Mouse (Mus musculus) CH12.LX (cell line): ENCODE measurements around the gene Rho. TPM values are rescaled to one million over a fixed set of nuclear protein-coding genes. Genes with fewer than 3 reads are reported as not detected.

Experiments
- DNase-seq: peaks from one replicate; pipeline ENCODE4 v3.0.0-alpha.2; 2013; ENCODE audit errors: extremely low read depth
- H3K27ac ChIP-seq: 2 replicates; pipeline ENCODE4 v1.5.1; 2012; ENCODE audit warnings: low read depth, mild to moderate bottlenecking, control low read depth, moderate library complexity; ENCODE audit not compliant: insufficient read depth
- H3K27me3 ChIP-seq: replicated peaks from 2 replicates; pipeline ENCODE3; 2012; ENCODE audit warnings: inconsistent platforms
- H3K36me3 ChIP-seq, 2 experiments: replicated peaks in 1 of 2; 2 replicates each; pipeline versions ENCODE3 to v1.6.1; 2012; ENCODE audit warnings: inconsistent platforms in 1 of 2, low read length in 1 of 2, mild to moderate bottlenecking in 1 of 2, mixed read lengths in 1 of 2, moderate library complexity in 1 of 2; ENCODE audit not compliant: control insufficient read depth in 1 of 2, insufficient read depth in 1 of 2
- H3K4me1 ChIP-seq, 2 experiments: 2 replicates each; pipeline ENCODE4 v1.6.1; 2012; ENCODE audit warnings: inconsistent platforms in 1 of 2, moderate library complexity in 1 of 2; ENCODE audit not compliant: insufficient read depth in 2 of 2, control insufficient read depth in 1 of 2
- H3K4me2 ChIP-seq: 2 replicates; pipeline ENCODE4 v1.6.1; 2012; ENCODE audit warnings: low read depth, mild to moderate bottlenecking, control low read depth; ENCODE audit not compliant: poor library complexity, insufficient read depth, severe bottlenecking
- H3K4me3 ChIP-seq, 3 experiments: fragments of 150-350 bp in 1 of 3; sonication (generic) in 1 of 3; replicated peaks in 1 of 3; 2 replicates each; pipeline versions ENCODE3 to v1.5.1; 2011 to 2012; ENCODE audit warnings: low read depth in 2 of 3, low read length in 2 of 3, mild to moderate bottlenecking in 2 of 3, moderate library complexity in 2 of 3, control low read depth in 1 of 3, improper control_type of control experiment in 1 of 3, inconsistent platforms in 1 of 3, mixed read lengths in 1 of 3; ENCODE audit not compliant: poor library complexity in 1 of 3
- H3K79me2 ChIP-seq: replicated peaks from 2 replicates; pipeline ENCODE4 v1.6.1; 2012; ENCODE audit warnings: mild to moderate bottlenecking, moderate library complexity; ENCODE audit not compliant: control insufficient read depth, poor library complexity, insufficient read depth, severe bottlenecking; ENCODE audit errors: extremely low read depth
- H3K9ac ChIP-seq: 2 replicates; pipeline ENCODE4 v1.6.1; 2012; ENCODE audit warnings: low read depth, mild to moderate bottlenecking, control low read depth, moderate library complexity; ENCODE audit not compliant: insufficient read depth
- H3K9me3 ChIP-seq: replicated peaks from 2 replicates; pipeline ENCODE3; 2012; ENCODE audit warnings: low read length, inconsistent platforms, mixed read lengths
- BHLHE40 ChIP-seq: IDR thresholded peaks from 2 replicates; pipeline ENCODE4 v1.6.1; 2011; ENCODE audit warnings: mild to moderate bottlenecking, low read depth, low read length, improper control_type of control experiment
- CHD1 ChIP-seq: IDR thresholded peaks from 2 replicates; pipeline ENCODE4 v1.6.1; 2012; ENCODE audit warnings: low read depth, low read length, improper control_type of control experiment, inconsistent platforms
- CHD2 ChIP-seq: IDR thresholded peaks from 2 replicates; pipeline ENCODE4 v1.6.1; 2011; ENCODE audit warnings: low read length, improper control_type of control experiment
- CTCF ChIP-seq, 2 experiments: IDR thresholded peaks in 1 of 2; conservative IDR thresholded peaks in 1 of 2; 2 replicates each; pipeline ENCODE4 v1.5.1; 2011 to 2012; ENCODE audit warnings: low read depth in 2 of 2, low read length in 2 of 2, improper control_type of control experiment in 1 of 2, inconsistent platforms in 1 of 2, mild to moderate bottlenecking in 1 of 2, moderate library complexity in 1 of 2
- GABPA ChIP-seq: IDR thresholded peaks from 2 replicates; pipeline ENCODE4 v1.6.1; 2012; ENCODE audit warnings: low read depth, low read length, improper control_type of control experiment, inconsistent platforms; ENCODE audit not compliant: insufficient replicate concordance
- HCFC1 ChIP-seq: IDR thresholded peaks from 2 replicates; pipeline ENCODE4 v1.6.1; 2012; ENCODE audit warnings: low read depth, mild to moderate bottlenecking, inconsistent platforms, low read length, improper control_type of control experiment
- IRF4 ChIP-seq: IDR thresholded peaks from 2 replicates; pipeline ENCODE4 v1.6.1; 2014; ENCODE audit warnings: low read depth, mild to moderate bottlenecking, inconsistent platforms, low read length, improper control_type of control experiment
- JUN ChIP-seq: IDR thresholded peaks from 2 replicates; pipeline ENCODE4 v1.6.1; 2011; ENCODE audit warnings: low read depth, mild to moderate bottlenecking, low read length, improper control_type of control experiment, moderate library complexity; ENCODE audit not compliant: insufficient read depth
- MAFK ChIP-seq: IDR thresholded peaks from 2 replicates; pipeline ENCODE4 v1.6.1; 2011; ENCODE audit warnings: low read length, improper control_type of control experiment; ENCODE audit not compliant: insufficient replicate concordance
- MAX ChIP-seq: IDR thresholded peaks from 2 replicates; pipeline ENCODE4 v1.6.1; 2011; ENCODE audit warnings: low read length, improper control_type of control experiment
- MAZ ChIP-seq: IDR thresholded peaks from 2 replicates; pipeline ENCODE4 v1.6.1; 2012; ENCODE audit warnings: low read depth, mild to moderate bottlenecking, inconsistent platforms, low read length, improper control_type of control experiment, moderate library complexity
- MYC ChIP-seq: IDR thresholded peaks from 2 replicates; pipeline ENCODE4 v1.6.1; 2011; ENCODE audit warnings: low read depth, mild to moderate bottlenecking, improper control_type of control experiment, low read length
- NRF1 ChIP-seq: IDR thresholded peaks from 2 replicates; pipeline ENCODE4 v1.6.1; 2014; ENCODE audit warnings: low read depth, mild to moderate bottlenecking, inconsistent platforms, low read length, improper control_type of control experiment, moderate library complexity
- PAX5 ChIP-seq: IDR thresholded peaks from 2 replicates; pipeline ENCODE4 v1.6.1; 2012; ENCODE audit warnings: low read length, inconsistent platforms, mixed read lengths
- RCOR1 ChIP-seq: conservative IDR thresholded peaks from 2 replicates; pipeline ENCODE4 v1.6.1; 2012; ENCODE audit warnings: low read depth, mild to moderate bottlenecking, inconsistent platforms, low read length, improper control_type of control experiment
- SMC3 ChIP-seq: IDR thresholded peaks from 2 replicates; pipeline ENCODE4 v1.6.1; 2011; ENCODE audit warnings: low read depth, low read length, improper control_type of control experiment
- USF1 ChIP-seq: IDR thresholded peaks from 2 replicates; pipeline ENCODE4 v1.6.1; 2014; ENCODE audit warnings: low read depth, mild to moderate bottlenecking, inconsistent platforms, low read length, improper control_type of control experiment
- ZMIZ1 ChIP-seq: IDR thresholded peaks from 2 replicates; pipeline ENCODE4 v1.6.1; 2012; ENCODE audit warnings: low read depth, mild to moderate bottlenecking, inconsistent platforms, low read length, improper control_type of control experiment
- ZNF384 ChIP-seq: IDR thresholded peaks from 2 replicates; pipeline ENCODE4 v1.6.1; 2012; ENCODE audit warnings: low read depth, low read length, improper control_type of control experiment, inconsistent platforms
- dilution Hi-C: fragments of 300-500 bp; cut with MboI; formaldehyde crosslinking; loops from 2 replicates; pipeline ENCODE4 v1.14.3; 2020; ENCODE audit warnings: low sequenced_read_pairs; ENCODE audit not compliant: extremely low pct_unique_long_range_greater_than_20kb, extremely low pct_ligation_motif_present
- in situ Hi-C: fragments of 300-500 bp; cut with MboI; formaldehyde crosslinking; loops from 3 replicates; pipeline ENCODE4 v1.14.3; 2019; ENCODE audit warnings: low sequenced_read_pairs, low pct_ligation_motif_present, low pct_unique_long_range_greater_than_20kb, mixed read lengths
- polyA plus RNA-seq: library from polyadenylated mRNA; unstranded; fragments of >175 nt; gene quantifications from 2 replicates; pipeline ENCODE4 v1.2.1, GENCODE M21; 2012; ENCODE audit warnings: low read depth; ENCODE audit not compliant: insufficient read length
- total RNA-seq, 2 experiments: library from RNA; depleted of rRNA; stranded (reverse); fragments of 300-350 nt in 1 of 2; fragments of >200 nt in 1 of 2; gene quantifications; 2 replicates each; pipeline ENCODE4 v1.2.3; 2012 to 2014

Rho gene
- total and polyA plus RNA-seq, 3 experiments, result 0.04 TPM; not detected in 1

DNA sequence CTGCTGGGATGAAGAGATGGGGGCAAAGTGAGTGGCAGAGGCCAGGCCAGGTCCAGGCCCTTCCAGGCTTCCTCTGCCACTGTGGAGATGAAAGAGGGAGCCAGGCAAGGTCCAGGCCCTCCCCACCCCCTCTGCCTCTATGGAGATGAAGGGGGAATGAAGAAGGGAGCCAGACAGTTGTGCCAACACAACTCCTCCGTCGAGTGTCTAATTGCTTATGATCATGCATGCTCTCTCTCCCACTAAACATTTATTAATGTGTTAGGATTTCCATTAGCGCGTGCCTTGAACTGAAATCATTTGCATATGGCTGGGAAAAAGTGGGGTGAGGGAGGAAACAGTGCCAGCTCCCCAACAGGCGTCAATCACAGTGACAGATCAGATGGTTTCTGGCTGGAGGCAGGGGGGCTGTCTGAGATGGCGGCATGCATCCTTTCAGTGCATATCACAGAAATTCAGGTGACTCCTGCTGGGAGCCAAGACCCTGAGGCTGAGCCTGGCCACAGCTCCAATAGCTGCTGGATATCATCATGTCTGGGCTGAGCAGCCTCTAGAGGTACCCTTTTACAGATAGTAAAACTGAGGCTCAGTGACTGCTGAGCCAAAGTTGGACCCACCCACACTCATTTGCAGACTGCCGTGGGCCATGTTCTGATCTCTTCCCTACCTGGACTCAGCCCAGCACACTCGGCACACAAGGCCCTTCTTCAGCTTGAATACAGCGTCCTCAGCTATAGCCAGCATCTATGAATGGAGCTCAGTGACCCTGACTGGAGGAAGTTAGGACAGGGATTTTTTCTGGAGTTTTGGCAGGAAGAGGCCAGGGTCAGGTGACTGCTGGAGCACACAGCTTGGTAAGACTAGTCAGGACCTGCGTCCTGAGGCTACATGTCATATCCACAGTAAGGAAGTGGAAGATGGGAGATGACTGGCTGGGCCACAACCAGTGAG, 4.0 kb upstream of the Rho start:
- Histone ChIP-seq H3K36me3 (peaks cover 0 to 18% of the 10 kb centered on the region in 2 experiments), H3K27me3 (no peaks in the 10 kb centered on the region), H3K79me2 (no peaks in the 10 kb centered on the region), H3K9me3 (no peaks in the 10 kb centered on the region), H3K4me1 (peaks cover 7 to 20% of the 10 kb centered on the region in 2 experiments; a peak in 3 of 4 replicates), H3K4me2 (no peak overlapping the region), H3K27ac (no peak overlapping the region), H3K4me3 (no peak overlapping the region), H3K9ac (no peak overlapping the region)
- no peak for DNase-seq
- dilution Hi-C loops, result no loop called here
- in situ Hi-C loops, result no loop called here
- TF ChIP-seq GABPA (no peak), MYC (no peak), MAFK (no peak), BHLHE40 (no peak), CHD2 (no peak), ZMIZ1 (no peak), USF1 (no peak), RCOR1 (no peak), SMC3 (no peak), ZNF384 (no peak), IRF4 (no peak), JUN (no peak), CHD1 (no peak), HCFC1 (no peak), MAZ (no peak), PAX5 (no peak)

DNA sequence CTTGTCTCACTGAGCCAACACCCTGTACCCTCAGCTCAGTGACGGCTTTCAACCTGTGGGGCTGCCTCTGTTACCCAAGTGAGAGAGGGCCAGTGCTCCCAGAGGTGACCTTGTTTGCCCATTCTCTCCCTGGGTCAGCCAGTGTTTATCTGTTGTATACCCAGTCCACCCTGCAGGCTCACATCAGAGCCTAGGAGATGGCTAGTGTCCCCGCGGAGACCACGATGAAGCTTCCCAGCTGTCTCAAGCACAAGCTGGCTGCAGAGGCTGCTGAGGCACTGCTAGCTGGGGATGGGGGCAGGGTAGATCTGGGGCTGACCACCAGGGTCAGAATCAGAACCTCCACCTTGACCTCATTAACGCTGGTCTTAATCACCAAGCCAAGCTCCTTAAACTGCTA, 1.5 kb upstream of the Rho start:
- TF ChIP-seq SMC3 (no peak), MAX (no peak), CTCF (conservative IDR thresholded peaks at IDR 0.05 in 1 of 2, IDR thresholded peaks at IDR 0.05 in 1 of 2; ENCODE audit: low read depth in 2 of 2, low read length in 2 of 2) (no peak), NRF1 (no peak)
- Histone ChIP-seq H3K27ac (no peak overlapping the region), H3K27me3 (no peaks in the 10 kb centered on the region), H3K36me3 (peaks cover 0 to 6% of the 10 kb centered on the region in 2 experiments), H3K4me3 (no peak overlapping the region), H3K4me1 (peaks cover 7 to 18% of the 10 kb centered on the region in 2 experiments; a peak in 3 of 4 replicates), H3K4me2 (no peak overlapping the region), H3K9ac (no peak overlapping the region), H3K9me3 (no peaks in the 10 kb centered on the region), H3K79me2 (no peaks in the 10 kb centered on the region)
- dilution Hi-C loops, result no loop called here
- in situ Hi-C loops, result no loop called here
- DNase-seq, result no peak
